Comparison of ENCODE assay signal across 15 mouse cellular contexts in genomic region chr11:116914267-116914885, GRCm38 (mm10). TPM values are rescaled to one million over a fixed set of nuclear protein-coding genes. Genes with fewer than 3 reads are reported as not detected.
"Had no signal": no experiment of that assay in that cellular context is flagged by ENCODE, and none has a peak within 500 bp of the region (broad histone marks: within the 10 kb centered on the region; RNA-seq: fewer than 3 reads in every experiment).

No protein-coding gene starts in this region.

- DNase-seq: kidney, adult 11 months; kidney, adult 9 months; kidney, postnatal 36 days; lung, embryonic 14.5 days; lung, postnatal 10 days; lung, postnatal 4 days; right cerebral cortex, postnatal 14 days; thymus, postnatal 36 days had no signal

- H3K9me3 ChIP-seq: limb, embryonic 15.5 days; liver, embryonic 12.5 days; midbrain, embryonic 13.5 days; stomach, embryonic 15.5 days had no signal

- H3K4me3 ChIP-seq: limb, embryonic 15.5 days; liver, embryonic 12.5 days; midbrain, embryonic 13.5 days; stomach, embryonic 15.5 days had no signal

- H3K9ac ChIP-seq: limb, embryonic 15.5 days; liver, embryonic 12.5 days; lung, embryonic 14.5 days; midbrain, embryonic 13.5 days; stomach, embryonic 15.5 days had no signal

- H3K4me2 ChIP-seq: limb, embryonic 15.5 days; liver, embryonic 12.5 days; lung, embryonic 14.5 days; stomach, embryonic 15.5 days had no signal

- H3K36me3 ChIP-seq: limb, embryonic 15.5 days; liver, embryonic 12.5 days; midbrain, embryonic 13.5 days; stomach, embryonic 15.5 days had no signal

- H3K27ac ChIP-seq: kidney, postnatal 0 days; limb, embryonic 15.5 days; liver, embryonic 12.5 days; stomach, embryonic 15.5 days had no signal

- ATAC-seq: liver, embryonic 12.5 days; midbrain, embryonic 13.5 days had no signal

RNA-seq across cellular contexts. Expression of gene Mgat5b, which starts 4.3 kb away (rescaled TPM):
- polyA plus RNA-seq: liver, embryonic 12.5 days; liver, embryonic 16.5 days; spleen, adult 2 months had no signal
